19 mouse cellular contexts compared by ENCODE assay signal in the genomic region with DNA sequence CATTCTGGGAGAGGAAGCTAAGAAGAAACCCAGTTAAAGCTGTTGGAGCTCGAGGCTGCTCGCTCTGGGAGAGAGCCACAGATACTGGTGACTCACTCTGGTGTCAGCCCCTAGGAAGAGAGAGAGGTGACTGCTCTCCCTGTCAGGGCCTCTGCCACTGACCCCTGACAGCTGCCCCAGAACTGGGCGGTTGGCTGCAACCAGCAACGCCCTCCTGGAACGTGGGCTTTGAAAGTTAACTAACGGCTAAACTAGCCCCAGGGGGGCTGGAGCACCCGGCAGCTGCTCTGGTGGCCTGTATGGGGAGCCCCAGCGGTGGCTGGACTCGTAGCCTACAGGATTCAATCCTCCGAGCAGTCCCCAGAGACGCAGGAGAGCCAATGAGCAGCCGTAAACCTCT. TPM values are rescaled to one million over a fixed set of nuclear protein-coding genes. Genes with fewer than 3 reads are reported as not detected.
DNase-seq lines count a peak whose midpoint lies in the region; ATAC-seq lines count a peak whose summit lies in the region.
"Had no signal": no experiment of that assay in that cellular context is flagged by ENCODE, and none has a peak within 500 bp of the region (broad histone marks: within the 10 kb centered on the region; RNA-seq: fewer than 3 reads in every experiment).

No protein-coding gene starts in this region.

- peak overlapping the region; percentile 46 for H3K27ac ChIP-seq in midbrain, embryonic 10.5 days (replicated peaks)
- no peak overlapping the region for H3K27ac ChIP-seq in midbrain, embryonic 13.5 days
- no peak overlapping the region for H3K27ac ChIP-seq in neural tube, embryonic 15.5 days (replicated peaks)
- H3K27ac ChIP-seq: layer of hippocampus, adult 2 months; left cerebral cortex, adult 2 months; limb, embryonic 15.5 days; neural tube, embryonic 12.5 days had no signal

- H3K4me1 ChIP-seq in midbrain, embryonic 10.5 days, result peaks cover 81% of the 10 kb centered on the region
- peaks cover 64% of the 10 kb centered on the region for H3K4me1 ChIP-seq in midbrain, embryonic 13.5 days (replicated peaks)
- H3K4me1 ChIP-seq in neural tube, embryonic 15.5 days, result peaks cover 15% of the 10 kb centered on the region

- no peak overlapping the region for H3K9ac ChIP-seq in midbrain, embryonic 13.5 days (replicated peaks)
- H3K9ac ChIP-seq in neural tube, embryonic 15.5 days (replicated peaks), result no peak overlapping the region
- H3K9ac ChIP-seq: heart, embryonic 12.5 days; limb, embryonic 15.5 days; neural tube, embryonic 12.5 days had no signal

- DNase-seq in adrenal gland, postnatal 10 days, result peak; percentile 36
- no peak for DNase-seq in adrenal gland, adult 8-10 months
- no peak for DNase-seq in midbrain, embryonic 10.5 days (ENCODE audit: low spot score)
- peak; percentile 19 for DNase-seq in adrenal gland, postnatal 25 days
- peak; percentile 60 for DNase-seq in retina, embryonic 14.5 days (ENCODE audit: low spot score)
- DNase-seq in layer of hippocampus, postnatal 36 days, result no peak
- DNase-seq: cerebellum, adult 9-10 months; heart, postnatal 4 days; kidney, adult 9 months; lung, adult 2 months; thymus, adult 18-20 months had no signal

- WGBS in midbrain, embryonic 10.5 days, result 17% methylated on average over 12 of the region's 12 CpGs
- 12% methylated on average over 12 of the region's 12 CpGs for WGBS in midbrain, embryonic 13.5 days
- WGBS in neural tube, embryonic 15.5 days, result 15% methylated on average over 12 of the region's 12 CpGs

- no peaks in the 10 kb centered on the region for H3K36me3 ChIP-seq in midbrain, embryonic 10.5 days
- H3K36me3 ChIP-seq in midbrain, embryonic 13.5 days, result no peaks in the 10 kb centered on the region
- no peaks in the 10 kb centered on the region for H3K36me3 ChIP-seq in neural tube, embryonic 15.5 days
- H3K36me3 ChIP-seq: heart, embryonic 12.5 days; limb, embryonic 15.5 days; neural tube, embryonic 12.5 days had no signal

- ATAC-seq in midbrain, embryonic 13.5 days, result no peak
- no peak for ATAC-seq in neural tube, embryonic 15.5 days (ENCODE audit: low FRiP score)

- no peak overlapping the region for H3K4me2 ChIP-seq in midbrain, embryonic 13.5 days (replicated peaks)
- H3K4me2 ChIP-seq in neural tube, embryonic 15.5 days, result no peak overlapping the region
- H3K4me2 ChIP-seq: heart, embryonic 12.5 days; limb, embryonic 15.5 days; neural tube, embryonic 12.5 days had no signal

- no peaks in the 10 kb centered on the region for H3K9me3 ChIP-seq in midbrain, embryonic 10.5 days (replicated peaks)
- no peaks in the 10 kb centered on the region for H3K9me3 ChIP-seq in midbrain, embryonic 13.5 days
- no peaks in the 10 kb centered on the region for H3K9me3 ChIP-seq in neural tube, embryonic 15.5 days (replicated peaks)
- H3K9me3 ChIP-seq: heart, embryonic 12.5 days; limb, embryonic 15.5 days; neural tube, embryonic 12.5 days had no signal

- H3K27me3 ChIP-seq in midbrain, embryonic 10.5 days (ENCODE audit: low read depth, poor library complexity, severe bottlenecking), result peaks cover 100% of the 10 kb centered on the region
- H3K27me3 ChIP-seq in midbrain, embryonic 13.5 days, result peaks cover 93% of the 10 kb centered on the region
- H3K27me3 ChIP-seq in neural tube, embryonic 15.5 days (replicated peaks), result peaks cover 83% of the 10 kb centered on the region

- H3K4me3 ChIP-seq in midbrain, embryonic 10.5 days, result no peak overlapping the region
- H3K4me3 ChIP-seq in midbrain, embryonic 13.5 days (replicated peaks), result no peak overlapping the region
- no peak overlapping the region for H3K4me3 ChIP-seq in neural tube, embryonic 15.5 days (replicated peaks)
- H3K4me3 ChIP-seq: heart, embryonic 12.5 days; layer of hippocampus, adult 2 months; left cerebral cortex, adult 2 months; limb, embryonic 15.5 days; neural tube, embryonic 12.5 days had no signal

RNA-seq across cellular contexts. Expression of gene Foxn4, which starts 3.6 kb away (rescaled TPM):
- not detected for total RNA-seq in adrenal gland, postnatal 10 days (2021)
- total RNA-seq in adrenal gland, adult 8-10 months (2022), result not detected
- polyA plus RNA-seq in midbrain, embryonic 10.5 days (2016; fragmentation: Nextera tagmentation; extraction: Ambion mirVana), result 7.2 and 11.1 TPM in 2 replicates
- polyA plus RNA-seq in midbrain, embryonic 13.5 days (2015; fragmentation: Nextera tagmentation; extraction: Ambion mirVana), result 3.6 and 4.0 TPM in 2 replicates
- not detected in 2 replicates for total RNA-seq in adrenal gland, postnatal 25 days (2021)
- polyA plus RNA-seq in neural tube, embryonic 15.5 days (2015; fragmentation: Nextera tagmentation; extraction: Ambion mirVana), result not detected in 2 replicates
- not detected for total RNA-seq in layer of hippocampus, postnatal 36 days (2021)
- total RNA-seq: heart, postnatal 4 days; layer of hippocampus, adult 2 months; left cerebral cortex, adult 2 months had no signal
- polyA plus RNA-seq: frontal cortex, adult 2 months; heart, embryonic 12.5 days; limb, embryonic 15.5 days had no signal

RNA-seq across cellular contexts. Expression of gene Myo1h, which starts 19.0 kb away (rescaled TPM):
- under 1 TPM; 0.84 to 0.97 TPM for total RNA-seq in adrenal gland, postnatal 10 days (2021)
- total RNA-seq in adrenal gland, adult 8-10 months (2022), result 1 to 10 TPM in 1 of 4 experiments, under 1 TPM in 3; 0.70 to 1.1 (median 0.81) TPM
- 0.57 and 0.75 TPM in 2 replicates for polyA plus RNA-seq in midbrain, embryonic 10.5 days (2016; fragmentation: Nextera tagmentation; extraction: Ambion mirVana)
- polyA plus RNA-seq in midbrain, embryonic 13.5 days (2015; fragmentation: Nextera tagmentation; extraction: Ambion mirVana), result 0.58 and 0.93 TPM in 2 replicates
- total RNA-seq in adrenal gland, postnatal 25 days (2021), result 0.21 and 0.62 TPM in 2 replicates
- 0.56 and 0.64 TPM in 2 replicates for polyA plus RNA-seq in neural tube, embryonic 15.5 days (2015; fragmentation: Nextera tagmentation; extraction: Ambion mirVana)
- 1 to 10 TPM; 2.0 to 3.0 TPM for total RNA-seq in layer of hippocampus, postnatal 36 days (2021)

Comparison
In these comparisons a context has a peak if more than half of its experiments do, and no peak if none do; other contexts are left out.
1. DNase-seq: peak in adrenal gland, postnatal 10 days (single experiment), adrenal gland, postnatal 25 days (single experiment) and retina, embryonic 14.5 days (single experiment); none in adrenal gland, adult 8-10 months (single experiment), midbrain, embryonic 10.5 days (single experiment) and layer of hippocampus, postnatal 36 days (0 of 2).